25 mouse cellular contexts compared by ENCODE assay signal in the genomic region with DNA sequence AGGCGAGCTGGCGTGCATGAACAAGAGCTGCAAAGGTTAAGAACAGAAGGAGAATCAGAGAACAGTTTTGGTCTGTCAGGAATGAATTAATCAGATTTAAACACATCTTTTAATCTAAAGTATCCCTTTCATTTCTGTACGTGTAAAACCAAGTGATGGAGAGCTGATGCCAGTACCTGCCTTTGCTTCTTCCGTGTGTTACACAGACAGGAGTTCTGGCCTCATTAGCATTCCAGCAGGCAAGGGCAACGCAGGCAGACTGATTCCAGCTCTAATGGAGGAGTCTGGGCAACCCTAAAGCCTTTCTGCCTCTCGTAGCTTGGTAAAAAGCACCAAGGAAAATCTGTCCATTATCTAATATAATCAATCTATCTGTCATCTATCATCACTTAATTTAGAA.
"Had no signal": no experiment of that assay in that cellular context is flagged by ENCODE, and none has a peak within 500 bp of the region (broad histone marks: within the 10 kb centered on the region; RNA-seq: fewer than 3 reads in every experiment).

No protein-coding gene starts in this region.

- H3K9me3 ChIP-seq: heart, embryonic 10.5 days; heart, embryonic 12.5 days; hindbrain, embryonic 10.5 days; hindbrain, embryonic 12.5 days; hindbrain, embryonic 15.5 days; kidney, embryonic 15.5 days; limb, embryonic 13.5 days; limb, embryonic 15.5 days had no signal

- ATAC-seq: hindbrain, postnatal 0 days; intestine, embryonic 16.5 days had no signal

- H3K4me2 ChIP-seq: heart, embryonic 12.5 days; hindbrain, embryonic 12.5 days; hindbrain, embryonic 15.5 days; kidney, embryonic 15.5 days; limb, embryonic 13.5 days; limb, embryonic 15.5 days had no signal

- H3K36me3 ChIP-seq: heart, embryonic 10.5 days; heart, embryonic 12.5 days; hindbrain, embryonic 10.5 days; hindbrain, embryonic 12.5 days; hindbrain, embryonic 15.5 days; kidney, embryonic 15.5 days; limb, embryonic 13.5 days; limb, embryonic 15.5 days had no signal

- H3K4me1 ChIP-seq: heart, embryonic 12.5 days; hindbrain, embryonic 10.5 days; limb, embryonic 15.5 days had no signal

- H3K9ac ChIP-seq: heart, embryonic 12.5 days; hindbrain, embryonic 12.5 days; hindbrain, embryonic 15.5 days; kidney, embryonic 15.5 days; limb, embryonic 13.5 days; limb, embryonic 15.5 days had no signal

- H3K4me3 ChIP-seq: gastrocnemius, adult 2 months; heart, embryonic 10.5 days; heart, embryonic 12.5 days; hindbrain, embryonic 10.5 days; hindbrain, embryonic 12.5 days; hindbrain, embryonic 15.5 days; kidney, embryonic 15.5 days; limb, embryonic 13.5 days; limb, embryonic 15.5 days had no signal

- DNase-seq: gastrocnemius, adult 2 months; gastrocnemius, postnatal 10 days; gastrocnemius, postnatal 25 days; heart, adult 18-20 months; heart, postnatal 10 days; heart, postnatal 4 days; kidney, adult 11 months; kidney, adult 2 months; kidney, adult 9 months; kidney, postnatal 14 days; kidney, postnatal 36 days; layer of hippocampus, adult 9-11 months; layer of hippocampus, postnatal 36 days; left cerebral cortex, postnatal 4 days had no signal

- H3K27me3 ChIP-seq: heart, embryonic 12.5 days; hindbrain, embryonic 12.5 days; hindbrain, embryonic 15.5 days; kidney, embryonic 15.5 days; limb, embryonic 13.5 days; limb, embryonic 15.5 days had no signal

- H3K27ac ChIP-seq: gastrocnemius, adult 2 months; heart, embryonic 10.5 days; hindbrain, embryonic 10.5 days; hindbrain, embryonic 12.5 days; hindbrain, embryonic 15.5 days; hindbrain, postnatal 0 days; kidney, embryonic 15.5 days; kidney, postnatal 0 days; limb, embryonic 13.5 days; limb, embryonic 15.5 days had no signal
